Mouse (Mus musculus): Measurements from ENCODE around the gene Cdc37. TPM values are rescaled to one million over a fixed set of nuclear protein-coding genes. Genes with fewer than 3 reads are reported as not detected.

Gene Cdc37
- 100 to 1,000 TPM; 284 to 382 TPM for polyA plus RNA-seq (2017; shearing (Covaris generic))

DNA sequence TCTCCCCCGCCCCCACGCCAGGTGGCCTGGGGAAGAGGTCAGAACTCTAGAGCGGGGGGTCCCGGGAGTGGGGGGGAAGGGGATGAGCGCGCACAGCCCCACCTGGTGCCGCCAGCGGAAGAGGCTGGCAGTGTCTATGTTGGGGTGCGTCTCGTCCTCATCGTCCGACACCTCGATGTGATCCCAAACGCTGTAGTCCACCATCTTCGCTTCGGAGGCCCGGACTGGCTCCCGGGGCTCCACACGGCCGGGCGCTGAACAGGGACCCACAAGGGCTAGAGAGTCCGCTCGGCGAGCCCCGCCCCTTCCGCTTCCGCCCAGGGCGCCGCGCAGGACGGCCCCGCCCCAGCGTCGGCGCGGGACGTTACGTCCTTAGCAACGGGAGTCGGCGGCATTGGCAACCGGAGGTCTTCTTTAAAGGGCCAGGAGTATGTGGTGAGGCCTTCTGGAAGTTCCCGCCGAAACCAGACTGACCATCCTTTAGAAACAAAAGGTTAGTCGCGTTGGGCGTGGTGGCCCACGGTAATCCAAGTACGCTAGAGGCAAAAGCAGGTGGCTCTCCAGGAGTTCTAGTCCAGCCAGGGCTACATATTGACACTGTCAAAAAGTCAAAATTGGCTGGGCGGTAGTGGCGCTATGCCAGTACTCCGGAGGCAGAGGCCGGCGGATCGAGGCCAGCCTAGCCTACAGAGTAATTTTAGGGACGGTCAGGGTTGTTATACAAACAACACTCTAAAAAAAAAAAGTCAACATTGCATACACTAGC is at the start of gene Cdc37:
Gene Cdc37 (minus strand): TSS at position 329 of the 766 bp plus-strand sequence.

DNA sequence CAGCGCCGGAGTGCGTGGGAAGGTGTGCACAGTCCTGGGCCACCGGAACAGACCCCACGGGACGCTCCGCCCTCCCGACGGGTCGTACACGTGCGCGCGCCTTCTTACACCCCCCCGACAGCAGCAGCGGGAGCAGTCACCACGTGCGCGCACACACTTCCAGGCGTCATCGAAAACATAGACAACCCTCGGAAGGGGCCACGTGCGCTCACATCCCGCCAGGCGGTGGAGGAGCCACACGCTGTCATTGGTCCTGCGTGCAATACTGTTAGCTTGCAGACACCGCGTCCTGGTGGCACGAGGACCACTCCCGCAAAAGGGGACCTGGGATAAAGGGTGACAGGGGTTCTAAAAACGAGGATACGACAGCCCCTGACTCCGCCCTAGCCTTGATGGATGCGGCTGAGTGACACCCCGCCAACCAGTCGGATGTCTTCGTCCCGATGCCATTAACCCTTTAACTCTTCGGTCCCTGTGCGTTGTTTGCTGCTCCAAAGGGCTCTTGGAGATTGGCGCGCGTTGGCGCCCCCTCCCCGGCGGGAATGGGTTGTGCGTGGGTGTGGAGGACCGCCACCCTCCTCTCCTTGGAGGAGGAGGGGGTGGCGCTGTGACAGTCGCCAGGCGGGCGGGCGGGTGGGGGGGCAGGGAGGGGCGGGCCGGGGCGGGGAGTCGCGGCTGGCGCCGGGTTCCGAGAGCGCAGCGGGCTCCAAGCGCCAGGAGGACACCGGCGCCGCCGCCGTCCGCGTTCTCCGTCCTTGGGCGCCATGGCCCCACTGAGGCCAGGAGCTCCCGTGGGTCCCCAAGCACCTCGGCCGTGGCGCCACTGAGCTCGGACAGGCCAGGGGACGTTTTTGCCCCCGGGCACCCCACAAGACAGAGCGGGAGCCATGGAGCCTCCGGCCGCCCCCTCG is 15.5 kb upstream of the Cdc37 start, which contains the start of gene Pde4a:
Gene Pde4a (plus strand): TSS at position 674 of the 911 bp plus-strand sequence.

DNA sequence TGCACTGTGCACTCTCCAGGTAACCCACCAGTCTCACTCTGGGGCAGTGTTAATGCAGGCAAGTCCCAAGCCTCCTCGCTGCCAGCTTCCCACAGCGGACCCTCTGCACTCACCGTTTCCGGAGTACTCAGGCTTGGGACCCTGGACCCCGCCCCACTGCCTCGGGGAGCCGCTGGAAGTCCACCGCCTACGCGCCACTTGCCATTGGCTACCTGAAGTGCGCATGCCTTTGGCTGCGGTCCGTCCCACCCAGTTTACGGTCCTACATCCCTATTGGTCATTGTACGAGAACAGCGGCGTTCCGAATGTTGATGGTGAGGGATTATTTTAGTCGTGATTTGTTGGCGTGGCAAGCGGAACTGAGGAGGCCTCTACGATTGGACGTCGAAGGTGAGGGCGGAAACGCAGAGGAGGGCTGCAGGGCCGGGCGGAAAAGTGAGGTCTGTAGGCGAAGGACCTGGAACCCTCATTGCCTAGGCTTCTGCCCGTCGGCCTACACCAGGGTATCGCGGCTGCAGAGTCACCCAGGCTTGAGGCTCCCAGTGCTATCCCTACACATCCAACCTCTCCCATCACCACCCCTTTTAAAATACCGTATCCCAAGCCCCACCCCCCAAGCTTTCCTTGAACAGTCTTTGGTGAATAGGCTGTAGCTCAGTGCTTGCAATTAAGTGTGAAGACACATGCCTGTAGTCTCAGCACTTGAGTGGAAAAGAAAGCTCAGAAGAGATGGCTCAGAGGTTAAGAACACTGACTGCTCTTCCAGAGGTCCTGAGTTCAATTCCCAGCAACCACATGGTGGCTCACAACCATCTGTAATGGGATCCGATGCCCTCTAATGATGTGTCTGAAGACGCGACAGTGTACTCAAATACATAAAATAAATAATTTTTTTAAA is 18.5 kb downstream of the Cdc37 start, which contains the start of gene Tyk2:
Gene Tyk2 (minus strand): TSS at position 185 of the 898 bp plus-strand sequence.

DNA sequence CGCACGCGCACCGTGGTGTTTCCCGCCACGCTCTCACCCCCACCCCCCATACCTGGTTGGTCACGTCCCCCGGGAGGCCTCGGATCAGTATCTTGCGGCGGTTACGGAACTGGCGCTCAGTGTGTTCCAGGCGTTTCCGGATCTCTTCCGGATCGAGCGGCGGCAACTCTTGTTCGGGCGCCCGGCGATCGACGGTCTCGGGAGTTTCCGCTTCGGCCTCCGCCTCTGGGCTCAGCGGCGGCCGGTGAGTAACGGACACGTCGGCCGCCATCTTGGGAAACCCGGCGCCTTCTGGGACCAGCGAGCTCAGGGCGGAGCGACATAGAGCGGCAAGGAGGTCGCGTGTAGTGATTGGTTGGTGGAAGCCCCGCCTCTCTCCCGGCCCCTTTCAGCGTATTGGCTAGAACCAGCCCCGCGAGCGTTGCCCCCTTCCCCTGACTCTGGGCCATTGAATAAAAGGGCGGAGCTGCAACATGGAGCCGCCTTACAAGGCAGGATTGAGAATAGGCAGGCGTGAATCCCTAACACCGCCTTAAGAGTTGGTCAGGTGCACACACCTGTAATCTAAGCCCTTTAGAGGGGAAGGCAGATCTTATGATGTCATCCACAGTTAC is 58.0 kb downstream of the Cdc37 start, which contains the start of the genes Gm38431 and Raver1:
Gene Gm38431 (minus strand): TSS at position 291 of the 614 bp plus-strand sequence.
Gene Raver1 (minus strand): TSS at position 302 of the 614 bp plus-strand sequence.

Other genes with a start within 250 kb of the Cdc37 start
- gene Dnmt1, start 190.1 kb downstream of the Cdc37 start, polyA plus RNA-seq (2017; shearing (Covaris generic)), result 10 to 100 TPM; 52.4 to 87.1 TPM
- gene S1pr2, start 173.2 kb downstream of the Cdc37 start, polyA plus RNA-seq (2017; shearing (Covaris generic)), result 10 to 100 TPM; 18.9 to 25.7 TPM
- 100 to 1,000 TPM; 101 to 109 TPM for gene Mrpl4, start 147.2 kb downstream of the Cdc37 start, polyA plus RNA-seq (2017; shearing (Covaris generic))
- 100 to 1,000 TPM in 1 of 2 experiments, 10 to 100 TPM in 1; 73.2 to 112 TPM for gene Icam1, start 134.0 kb downstream of the Cdc37 start, polyA plus RNA-seq (2017; shearing (Covaris generic))
- gene Icam4, start 120.6 kb downstream of the Cdc37 start, polyA plus RNA-seq (2017; shearing (Covaris generic)), result 1 to 10 TPM in 1 of 2 experiments, under 1 TPM in 1; 0.45 to 2.7 TPM
- 1 to 10 TPM; 1.3 to 2.4 TPM for gene Icam5, start 117.9 kb downstream of the Cdc37 start, polyA plus RNA-seq (2017; shearing (Covaris generic))
- gene Zglp1, start 82.9 kb downstream of the Cdc37 start, polyA plus RNA-seq (2017; shearing (Covaris generic)), result 1 to 10 TPM in 1 of 2 experiments, not detected in 1; 4.0 TPM
- gene Gm49373, start 76.9 kb downstream of the Cdc37 start, polyA plus RNA-seq (2017; shearing (Covaris generic)), result under 1 TPM in 1 of 2 experiments, not detected in 1; 0.84 TPM
- 10 to 100 TPM; 41.3 to 42.4 TPM for gene Fdx1l, start 76.4 kb downstream of the Cdc37 start, polyA plus RNA-seq (2017; shearing (Covaris generic))
- 1 to 10 TPM; 1.0 to 2.4 TPM for gene Gm38431, start 58.0 kb downstream of the Cdc37 start, polyA plus RNA-seq (2017; shearing (Covaris generic))
- 10 to 100 TPM; 62.9 to 67.1 TPM for gene Raver1, start 58.0 kb downstream of the Cdc37 start, polyA plus RNA-seq (2017; shearing (Covaris generic))
- 10 to 100 TPM; 61.1 to 70.2 TPM for gene Tyk2, start 18.7 kb downstream of the Cdc37 start, polyA plus RNA-seq (2017; shearing (Covaris generic))
- gene Pde4a, start 15.7 kb upstream of the Cdc37 start, polyA plus RNA-seq (2017; shearing (Covaris generic)), result 1 to 10 TPM; 1.1 to 3.1 TPM
- 10 to 100 TPM; 56.5 to 63.4 TPM for gene Keap1, start 89.4 kb upstream of the Cdc37 start, polyA plus RNA-seq (2017; shearing (Covaris generic))
- gene S1pr5, start 98.5 kb upstream of the Cdc37 start, polyA plus RNA-seq (2017; shearing (Covaris generic)), result 1 to 10 TPM in 1 of 2 experiments, under 1 TPM in 1; 0.14 to 2.2 TPM
- 10 to 100 TPM; 57.7 to 70.7 TPM for gene Atg4d, start 115.3 kb upstream of the Cdc37 start, polyA plus RNA-seq (2017; shearing (Covaris generic))
- gene Kri1, start 138.0 kb upstream of the Cdc37 start, polyA plus RNA-seq (2017; shearing (Covaris generic)), result 10 to 100 TPM; 26.5 to 29.8 TPM
- 100 to 1,000 TPM in 1 of 2 experiments, 10 to 100 TPM in 1; 93.1 to 135 TPM for gene Cdkn2d, start 141.4 kb upstream of the Cdc37 start, polyA plus RNA-seq (2017; shearing (Covaris generic))
- gene Ap1m2, start 162.4 kb upstream of the Cdc37 start, polyA plus RNA-seq (2017; shearing (Covaris generic)), result 1 to 10 TPM; 2.3 to 3.0 TPM
- gene Slc44a2, start 170.7 kb upstream of the Cdc37 start, polyA plus RNA-seq (2017; shearing (Covaris generic)), result 100 to 1,000 TPM; 391 to 483 TPM
- 10 to 100 TPM; 50.0 to 61.5 TPM for gene Ilf3, start 217.9 kb upstream of the Cdc37 start, polyA plus RNA-seq (2017; shearing (Covaris generic))

Data from inflammation-experienced regulatory T-cells (primary cell).